Mouse (Mus musculus) bone marrow, adult 2 months (tissue): ENCODE data around the gene Bora.

ENCODE experiments used
- CTCF ChIP-seq: fragments of 200-500 bp; IDR thresholded peaks from 2 replicates; pipeline ENCODE4 v1.5.1; 2011; ENCODE audit warnings: low read length, control low read depth; ENCODE audit not compliant: control insufficient read depth, insufficient read depth
- POLR2A ChIP-seq: fragments of 200-500 bp; IDR thresholded peaks from 2 replicates; pipeline ENCODE4 v1.6.1; 2011; ENCODE audit warnings: low read depth, mild to moderate bottlenecking, control low read depth, low read length, borderline replicate concordance; ENCODE audit not compliant: control insufficient read depth

GRCm38 (mm10) chr14:99106671-99107070 lies 60.6 kb downstream of the Bora start:
- TF ChIP-seq POLR2A: no peak
- TF ChIP-seq CTCF: no peak
